ENCODE assay signal across 24 mouse cellular contexts in the genomic region with DNA sequence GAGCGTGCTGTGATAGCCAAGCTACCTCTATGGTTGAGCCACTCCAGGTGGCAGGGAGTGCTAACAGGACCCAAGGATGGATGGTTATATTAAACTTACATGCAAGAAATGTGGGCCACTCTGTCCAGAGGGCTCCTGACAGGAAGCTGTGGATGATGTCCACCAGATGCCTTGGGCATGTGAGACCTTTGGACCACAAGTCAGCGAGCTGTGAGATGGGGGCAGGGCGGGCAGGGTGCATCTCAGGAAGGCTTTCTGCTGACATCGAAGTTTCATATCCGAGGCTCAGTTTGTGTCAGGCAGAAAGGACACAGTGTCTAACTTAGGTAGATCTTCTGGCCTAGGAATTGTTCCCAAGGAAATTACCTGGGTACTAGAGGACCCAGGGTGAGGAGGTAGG.
DNase-seq lines count a peak whose midpoint lies in the region; ATAC-seq lines count a peak whose summit lies in the region.
"Had no signal": no experiment of that assay in that cellular context is flagged by ENCODE, and none has a peak within 500 bp of the region (broad histone marks: within the 10 kb centered on the region; RNA-seq: fewer than 3 reads in every experiment).

No protein-coding gene starts in this region.

- WGBS in kidney, embryonic 16.5 days: 53% methylated on average over 5 of the region's 5 CpGs
- WGBS in hindbrain, embryonic 16.5 days: 69% methylated on average over 5 of the region's 5 CpGs

- no peak overlapping the region for H3K4me2 ChIP-seq in kidney, embryonic 16.5 days (replicated peaks; ENCODE audit: low read depth, low read length)
- H3K4me2 ChIP-seq in hindbrain, embryonic 16.5 days (ENCODE audit: low read length): no peak overlapping the region
- H3K4me2 ChIP-seq: embryonic facial prominence, embryonic 12.5 days; liver, embryonic 12.5 days; midbrain, embryonic 13.5 days; neural tube, embryonic 13.5 days had no signal

- ATAC-seq in kidney, embryonic 16.5 days (ENCODE audit: low FRiP score, low TSS enrichment): peak; percentile 83
- ATAC-seq in hindbrain, embryonic 16.5 days: no peak
- ATAC-seq: forebrain, embryonic 16.5 days; hindbrain, postnatal 0 days; intestine, embryonic 16.5 days; liver, embryonic 12.5 days; liver, postnatal 0 days; midbrain, embryonic 13.5 days had no signal

- H3K27me3 ChIP-seq in kidney, embryonic 16.5 days (ENCODE audit: insufficient read depth, low read length): no peaks in the 10 kb centered on the region
- no peaks in the 10 kb centered on the region for H3K27me3 ChIP-seq in hindbrain, embryonic 16.5 days (replicated peaks; ENCODE audit: control insufficient read depth, insufficient read depth, low read length)
- H3K27me3 ChIP-seq: embryonic facial prominence, embryonic 12.5 days; liver, embryonic 12.5 days; neural tube, embryonic 13.5 days had no signal

- no peaks in the 10 kb centered on the region for H3K36me3 ChIP-seq in kidney, embryonic 16.5 days (ENCODE audit: insufficient read depth, low read length)
- no peaks in the 10 kb centered on the region for H3K36me3 ChIP-seq in hindbrain, embryonic 16.5 days (ENCODE audit: control insufficient read depth, insufficient read depth, low read length)
- H3K36me3 ChIP-seq: embryonic facial prominence, embryonic 12.5 days; liver, embryonic 12.5 days; midbrain, embryonic 13.5 days; neural tube, embryonic 13.5 days had no signal

- H3K4me1 ChIP-seq in kidney, embryonic 16.5 days (ENCODE audit: insufficient read depth, low read length): peaks cover 6% of the 10 kb centered on the region; the same call in 1 of the 2 replicates
- peaks cover 11% of the 10 kb centered on the region for H3K4me1 ChIP-seq in hindbrain, embryonic 16.5 days (ENCODE audit: control insufficient read depth, insufficient read depth, low read depth, low read length)
- H3K4me1 ChIP-seq: liver, embryonic 12.5 days had no signal

- peak overlapping the region; percentile 70; the same call in 1 of the 2 replicates for H3K27ac ChIP-seq in kidney, embryonic 16.5 days (ENCODE audit: low read length)
- H3K27ac ChIP-seq in hindbrain, embryonic 16.5 days (ENCODE audit: low read depth, low read length): no peak overlapping the region
- H3K27ac ChIP-seq: embryonic facial prominence, embryonic 12.5 days; hindbrain, postnatal 0 days; layer of hippocampus, adult 2 months; liver, embryonic 12.5 days; macrophage; midbrain, embryonic 13.5 days; neural tube, embryonic 13.5 days had no signal

- H3K9me3 ChIP-seq in kidney, embryonic 16.5 days (ENCODE audit: low read length): no peaks in the 10 kb centered on the region
- H3K9me3 ChIP-seq in hindbrain, embryonic 16.5 days (ENCODE audit: control insufficient read depth, low read length): no peaks in the 10 kb centered on the region
- H3K9me3 ChIP-seq: embryonic facial prominence, embryonic 12.5 days; liver, embryonic 12.5 days; midbrain, embryonic 13.5 days; neural tube, embryonic 13.5 days had no signal

- no peak overlapping the region for H3K9ac ChIP-seq in kidney, embryonic 16.5 days (replicated peaks; ENCODE audit: low read length)
- H3K9ac ChIP-seq in hindbrain, embryonic 16.5 days (ENCODE audit: low read depth, low read length): no peak overlapping the region
- H3K9ac ChIP-seq: embryonic facial prominence, embryonic 12.5 days; liver, embryonic 12.5 days; liver, postnatal 0 days; midbrain, embryonic 13.5 days; neural tube, embryonic 13.5 days had no signal

- no peak overlapping the region for H3K4me3 ChIP-seq in kidney, embryonic 16.5 days (ENCODE audit: low read length)
- H3K4me3 ChIP-seq in hindbrain, embryonic 16.5 days (ENCODE audit: low read length): no peak overlapping the region
- H3K4me3 ChIP-seq: embryonic facial prominence, embryonic 12.5 days; layer of hippocampus, adult 2 months; liver, embryonic 12.5 days; midbrain, embryonic 13.5 days; neural tube, embryonic 13.5 days had no signal

- DNase-seq in lung, postnatal 10 days: peak; percentile 10
- DNase-seq in lung, postnatal 4 days: no peak
- peak; percentile 85 to 89 for DNase-seq in kidney, postnatal 36 days
- DNase-seq in urinary bladder, postnatal 4 days (ENCODE audit: low spot score in 2 of 2): no peak
- DNase-seq in left cerebral cortex, adult 18-20 months (ENCODE audit: low spot score in 2 of 2): no peak
- DNase-seq: adrenal gland, postnatal 14 days; cerebellum, adult 11 months; cerebellum, adult 9-10 months; cerebellum, postnatal 36 days; heart, postnatal 14 days; left cerebral cortex, postnatal 4 days; liver, postnatal 0 days; right cerebral cortex, postnatal 4 days had no signal

Comparison
In these comparisons a context has a peak if more than half of its experiments do, and no peak if none do; other contexts are left out.
1. DNase-seq: peak in lung, postnatal 10 days (single experiment) and kidney, postnatal 36 days (2 of 2); none in lung, postnatal 4 days (0 of 2), urinary bladder, postnatal 4 days (0 of 2) and left cerebral cortex, adult 18-20 months (0 of 2).